Mouse (Mus musculus): ENCODE measurements around the gene Rrad. TPM values are rescaled to one million over a fixed set of nuclear protein-coding genes. Genes with fewer than 3 reads are reported as not detected.
"Not testable (repeated sequence)": the region's sequence is repeated elsewhere in the genome, so short reads cannot be mapped to it uniquely, and the experiment has no call there.

The Rrad gene
- 1 to 10 TPM in 19 of 26 experiments, under 1 TPM in 4, not detected in 3; 0.70 to 4.2 (median 1.5) TPM for total RNA-seq (2018; cell fraction: chromatin; rRNA removed)
- total RNA-seq (2018; cell fraction: cytosol; rRNA removed), result 1 to 10 TPM; 1.8 to 7.6 (median 4.3) TPM
- 1 to 10 TPM; 1.0 to 5.9 (median 3.4) TPM for total RNA-seq (2018; cell fraction: nucleus; rRNA removed)
- polyA plus RNA-seq (2018), result 2.3 to 7.2 TPM (median 2.7 TPM) in 3 replicates

GRCm38 (mm10) chr8:104630981-104631663, at the start of gene Rrad:
TSS of gene Rrad (minus strand) at chr8:104631327.
- no peaks in the 10 kb centered on the region for H3K36me3 ChIP-seq (ENCODE audit: inconsistent target)
- no peaks in the 10 kb centered on the region for H3K79me2 ChIP-seq (ENCODE audit: inconsistent target)
- WGBS (ENCODE audit: missing documents), result 8% methylated on average over 17 of the region's 28 CpGs
- peak within 1 kb of the TSS; percentile 13; the same call in 1 of the 2 replicates for H3K4me3 ChIP-seq (ENCODE audit: inconsistent target)
- H3K27ac ChIP-seq, result peak within 1 kb of the TSS; percentile 21; the same call in 1 of the 2 replicates

GRCm38 (mm10) chr8:104655614-104656013, 24.5 kb upstream of the Rrad start:
- no peaks in the 10 kb centered on the region for H3K36me3 ChIP-seq (ENCODE audit: inconsistent target)
- no peak overlapping the region for H3K27ac ChIP-seq
- H3K4me3 ChIP-seq (ENCODE audit: inconsistent target), result no peak overlapping the region
- 76% methylated on average over 4 of the region's 4 CpGs for WGBS (ENCODE audit: missing documents)
- no peaks in the 10 kb centered on the region for H3K79me2 ChIP-seq (ENCODE audit: inconsistent target)

GRCm38 (mm10) chr8:104654984-104655383, 23.9 kb upstream of the Rrad start:
- no peaks in the 10 kb centered on the region for H3K79me2 ChIP-seq (ENCODE audit: inconsistent target)

GRCm38 (mm10) chr8:104644187-104644586, 13.1 kb upstream of the Rrad start:
- peaks cover 21% of the 10 kb centered on the region for H3K79me2 ChIP-seq (ENCODE audit: inconsistent target)
- whole genome bisulfite sequencing (ENCODE audit: missing documents), result 71% methylated on average over 3 of the region's 3 CpGs
- not testable (repeated sequence) for H3K27ac ChIP-seq; H3K4me3 ChIP-seq (ENCODE audit: inconsistent target); H3K36me3 ChIP-seq (ENCODE audit: inconsistent target)

More at GRCm38 (mm10) chr8:104654984-104655383, 23.9 kb upstream of the Rrad start:
- 2% methylated on average over 3 of the region's 3 CpGs for WGBS (ENCODE audit: missing documents)
- Histone ChIP-seq H3K27ac (no peak overlapping the region), H3K4me3 (ENCODE audit: inconsistent target) (no peak overlapping the region), H3K36me3 (ENCODE audit: inconsistent target) (no peaks in the 10 kb centered on the region)

- 82% methylated on average over 6 of the region's 6 CpGs for WGBS (ENCODE audit: missing documents)
- peak overlapping the region; percentile 90 for H3K4me3 ChIP-seq (ENCODE audit: inconsistent target)
- peaks cover 21% of the 10 kb centered on the region for H3K79me2 ChIP-seq (ENCODE audit: inconsistent target)
- H3K27ac ChIP-seq, result peak overlapping the region; percentile 82
- H3K36me3 ChIP-seq (ENCODE audit: inconsistent target), result 0 out of 2 replicates have a peak, but pooled peaks cover 13% of the 10 kb centered on the region
These were observed 11.2 kb upstream of the Rrad start for GRCm38 (mm10) chr8:104642324-104642654.

GRCm38 (mm10) chr8:104641426-104642323, 10.5 kb upstream of the Rrad start, which contains the start of gene Ciao2b:
TSS of gene Ciao2b (minus strand) at chr8:104641965.
- Histone ChIP-seq H3K27ac (peak within 1 kb of the TSS; percentile 82), H3K79me2 (ENCODE audit: inconsistent target) (peaks cover 21% of the 10 kb centered on the region), H3K36me3 (ENCODE audit: inconsistent target) (0 out of 2 replicates have a peak, but pooled peaks cover 13% of the 10 kb centered on the region), H3K4me3 (ENCODE audit: inconsistent target) (peak within 1 kb of the TSS; percentile 90)
- WGBS (ENCODE audit: missing documents), result 1% methylated on average over 66 of the region's 66 CpGs

GRCm38 (mm10) chr8:104640831-104641370, 9.8 kb upstream of the Rrad start:
- H3K79me2 ChIP-seq (ENCODE audit: inconsistent target), result peaks cover 21% of the 10 kb centered on the region
- H3K27ac ChIP-seq, result peak overlapping the region; percentile 82
- 26% methylated on average over 25 of the region's 25 CpGs for WGBS (ENCODE audit: missing documents)
- peak overlapping the region; percentile 90 for H3K4me3 ChIP-seq (ENCODE audit: inconsistent target)
- 0 out of 2 replicates have a peak, but pooled peaks cover 13% of the 10 kb centered on the region for H3K36me3 ChIP-seq (ENCODE audit: inconsistent target)

- Histone ChIP-seq H3K27ac (no peak overlapping the region), H3K36me3 (ENCODE audit: inconsistent target) (0 out of 2 replicates have a peak, but pooled peaks cover 13% of the 10 kb centered on the region), H3K4me3 (ENCODE audit: inconsistent target) (peak overlapping the region; percentile 90), H3K79me2 (ENCODE audit: inconsistent target) (peaks cover 21% of the 10 kb centered on the region)
- 90% methylated on average over 7 of the region's 7 CpGs for WGBS (ENCODE audit: missing documents)
These were observed 9.1 kb upstream of the Rrad start for GRCm38 (mm10) chr8:104640241-104640640.

GRCm38 (mm10) chr8:104638010-104638409, 6.9 kb upstream of the Rrad start:
- Histone ChIP-seq H3K36me3 (ENCODE audit: inconsistent target) (0 out of 2 replicates have a peak, but pooled peaks cover 13% of the 10 kb centered on the region), H3K4me3 (ENCODE audit: inconsistent target) (no peak overlapping the region), H3K79me2 (ENCODE audit: inconsistent target) (peaks cover 21% of the 10 kb centered on the region), H3K27ac (no peak overlapping the region)
- WGBS (ENCODE audit: missing documents), result 70% methylated on average over 6 of the region's 6 CpGs

- 95% methylated on average over 3 of the region's 3 CpGs for WGBS (ENCODE audit: missing documents)
- H3K27ac ChIP-seq, result no peak overlapping the region
- H3K79me2 ChIP-seq (ENCODE audit: inconsistent target), result peaks cover 4% of the 10 kb centered on the region
- 0 out of 2 replicates have a peak, but pooled peaks cover 13% of the 10 kb centered on the region for H3K36me3 ChIP-seq (ENCODE audit: inconsistent target)
- no peak overlapping the region for H3K4me3 ChIP-seq (ENCODE audit: inconsistent target)
These were observed 4.0 kb upstream of the Rrad start for GRCm38 (mm10) chr8:104635004-104635710.

- no peaks in the 10 kb centered on the region for H3K36me3 ChIP-seq (ENCODE audit: inconsistent target)
- no peaks in the 10 kb centered on the region for H3K79me2 ChIP-seq (ENCODE audit: inconsistent target)
- H3K27ac ChIP-seq, result no peak overlapping the region
- H3K4me3 ChIP-seq (ENCODE audit: inconsistent target), result no peak overlapping the region
- WGBS (ENCODE audit: missing documents), result 91% methylated on average over 9 of the region's 9 CpGs
These were observed 2.1 kb upstream of the Rrad start for GRCm38 (mm10) chr8:104633156-104633744.

- Histone ChIP-seq H3K36me3 (ENCODE audit: inconsistent target) (no peaks in the 10 kb centered on the region), H3K27ac (no peak overlapping the region), H3K79me2 (ENCODE audit: inconsistent target) (no peaks in the 10 kb centered on the region), H3K4me3 (ENCODE audit: inconsistent target) (no peak overlapping the region)
- WGBS (ENCODE audit: missing documents), result 75% methylated on average over 5 of the region's 6 CpGs
These were observed 1.4 kb upstream of the Rrad start for GRCm38 (mm10) chr8:104632486-104632885.

- no peaks in the 10 kb centered on the region for H3K79me2 ChIP-seq (ENCODE audit: inconsistent target)
- WGBS (ENCODE audit: missing documents), result 14% methylated on average over 5 of the region's 5 CpGs
- H3K27ac ChIP-seq, result peak overlapping the region; percentile 21; the same call in 1 of the 2 replicates
- no peaks in the 10 kb centered on the region for H3K36me3 ChIP-seq (ENCODE audit: inconsistent target)
- peak overlapping the region; percentile 12; the same call in 1 of the 2 replicates for H3K4me3 ChIP-seq (ENCODE audit: inconsistent target)
These were observed 848 bp upstream of the Rrad start for GRCm38 (mm10) chr8:104631975-104632374.
